Mouse (Mus musculus): Measurements from ENCODE around the gene Gm9125. TPM values are rescaled to one million over a fixed set of nuclear protein-coding genes. Genes with fewer than 3 reads are reported as not detected.
"Not testable (repeated sequence)": the region's sequence is repeated elsewhere in the genome, so short reads cannot be mapped to it uniquely, and the experiment has no call there.

The Gm9125 gene
- total RNA-seq (2021) (not detected), polyA plus RNA-seq (2012; rRNA removed) (not detected in 2 replicates)
- long read RNA-seq: 0 reads

- H3K9ac ChIP-seq (ENCODE audit: low read depth, low read length); H3K4me1 ChIP-seq (ENCODE audit: control insufficient read depth, insufficient read depth, low read length); DNase-seq; intact Hi-C loops (cut with DNase I); H3K36me3 ChIP-seq (ENCODE audit: control insufficient read depth, insufficient read depth, low read length); H3K27ac ChIP-seq; H3K27me3 ChIP-seq (ENCODE audit: control insufficient read depth, insufficient read depth, low read length); H3K4me3 ChIP-seq; H3K79me2 ChIP-seq (replicated peaks; ENCODE audit: control insufficient read depth, insufficient read depth, low read length): not testable (repeated sequence)
- WGBS: 74% methylated on average over 2 of the region's 3 CpGs
Measured at GRCm38 (mm10) chr3:94054785-94055184, at the start of gene Gm9125. Gm9125 (minus strand) TSS chr3:94054885.

- not testable (repeated sequence) for H3K36me3 ChIP-seq (ENCODE audit: control insufficient read depth, insufficient read depth, low read length)
Measured at GRCm38 (mm10) chr3:94072544-94072943, 17.9 kb upstream of the Gm9125 start, which contains the start of gene Gm10697. Gm10697 (minus strand) TSS chr3:94072644.

GRCm38 (mm10) chr3:94049566-94050121 is 5.0 kb downstream of the Gm9125 start:
- WGBS: no CpG with 5 or more reads among the region's 5 CpGs
- DNase-seq; H3K9ac ChIP-seq (ENCODE audit: low read depth, low read length); H3K4me3 ChIP-seq; H3K79me2 ChIP-seq (replicated peaks; ENCODE audit: control insufficient read depth, insufficient read depth, low read length); H3K4me1 ChIP-seq (ENCODE audit: control insufficient read depth, insufficient read depth, low read length); H3K36me3 ChIP-seq (ENCODE audit: control insufficient read depth, insufficient read depth, low read length); H3K27ac ChIP-seq; intact Hi-C loops (cut with DNase I); H3K27me3 ChIP-seq (ENCODE audit: control insufficient read depth, insufficient read depth, low read length): not testable (repeated sequence)

More at GRCm38 (mm10) chr3:94072544-94072943, 17.9 kb upstream of the Gm9125 start, which contains the start of gene Gm10697:
- H3K27me3 ChIP-seq (ENCODE audit: control insufficient read depth, insufficient read depth, low read length); DNase-seq; intact Hi-C loops (cut with DNase I); H3K4me1 ChIP-seq (ENCODE audit: control insufficient read depth, insufficient read depth, low read length); H3K4me3 ChIP-seq; H3K79me2 ChIP-seq (replicated peaks; ENCODE audit: control insufficient read depth, insufficient read depth, low read length); H3K27ac ChIP-seq; H3K9ac ChIP-seq (ENCODE audit: low read depth, low read length): not testable (repeated sequence)
- 42% methylated on average over 2 of the region's 3 CpGs for WGBS

- intact Hi-C loops (cut with DNase I); H3K27ac ChIP-seq; H3K79me2 ChIP-seq (replicated peaks; ENCODE audit: control insufficient read depth, insufficient read depth, low read length); H3K4me3 ChIP-seq; H3K27me3 ChIP-seq (ENCODE audit: control insufficient read depth, insufficient read depth, low read length); H3K9ac ChIP-seq (ENCODE audit: low read depth, low read length); DNase-seq; H3K4me1 ChIP-seq (ENCODE audit: control insufficient read depth, insufficient read depth, low read length); H3K36me3 ChIP-seq (ENCODE audit: control insufficient read depth, insufficient read depth, low read length): not testable (repeated sequence)
- 81% methylated on average over 1 of the region's 1 CpGs for WGBS
Measured at GRCm38 (mm10) chr3:94038241-94038640, 16.4 kb downstream of the Gm9125 start.

GRCm38 (mm10) chr3:94034400-94034799 is 20.3 kb downstream of the Gm9125 start:
- H3K4me1 ChIP-seq (ENCODE audit: control insufficient read depth, insufficient read depth, low read length); H3K36me3 ChIP-seq (ENCODE audit: control insufficient read depth, insufficient read depth, low read length); H3K9ac ChIP-seq (ENCODE audit: low read depth, low read length); intact Hi-C loops (cut with DNase I); H3K27me3 ChIP-seq (ENCODE audit: control insufficient read depth, insufficient read depth, low read length); H3K4me3 ChIP-seq; H3K27ac ChIP-seq; DNase-seq; H3K79me2 ChIP-seq (replicated peaks; ENCODE audit: control insufficient read depth, insufficient read depth, low read length): not testable (repeated sequence)
- 83% methylated on average over 18 of the region's 18 CpGs for WGBS

Other genes with a start within 250 kb of the Gm9125 start
- gene Tdpoz3, start 228.9 kb downstream of the Gm9125 start, total RNA-seq (2021): not detected
- not detected in 2 replicates for gene Tdpoz3, start 228.9 kb downstream of the Gm9125 start, polyA plus RNA-seq (2012; rRNA removed)
- not detected for gene Gm9117, start 111.3 kb downstream of the Gm9125 start, total RNA-seq (2021)
- not detected in 2 replicates for gene Gm9117, start 111.3 kb downstream of the Gm9125 start, polyA plus RNA-seq (2012; rRNA removed)
- gene Tdpoz5, start 93.6 kb downstream of the Gm9125 start, total RNA-seq (2021): not detected
- not detected in 2 replicates for gene Tdpoz5, start 93.6 kb downstream of the Gm9125 start, polyA plus RNA-seq (2012; rRNA removed)
- not detected for gene Gm10697, start 17.8 kb upstream of the Gm9125 start, total RNA-seq (2021)
- gene Gm10697, start 17.8 kb upstream of the Gm9125 start, polyA plus RNA-seq (2012; rRNA removed): not detected in 2 replicates
- gene Gm10696, start 123.3 kb upstream of the Gm9125 start, total RNA-seq (2021): not detected
- not detected in 2 replicates for gene Gm10696, start 123.3 kb upstream of the Gm9125 start, polyA plus RNA-seq (2012; rRNA removed)
- gene Gm5286, start 141.8 kb upstream of the Gm9125 start, total RNA-seq (2021): not detected
- gene Gm5286, start 141.8 kb upstream of the Gm9125 start, polyA plus RNA-seq (2012; rRNA removed): not detected in 2 replicates
- not detected for gene Gm4778, start 209.2 kb upstream of the Gm9125 start, total RNA-seq (2021)
- gene Gm4778, start 209.2 kb upstream of the Gm9125 start, polyA plus RNA-seq (2012; rRNA removed): not detected in 2 replicates